Comparison of ENCODE assay signal across 11 mouse cellular contexts in the genomic region with DNA sequence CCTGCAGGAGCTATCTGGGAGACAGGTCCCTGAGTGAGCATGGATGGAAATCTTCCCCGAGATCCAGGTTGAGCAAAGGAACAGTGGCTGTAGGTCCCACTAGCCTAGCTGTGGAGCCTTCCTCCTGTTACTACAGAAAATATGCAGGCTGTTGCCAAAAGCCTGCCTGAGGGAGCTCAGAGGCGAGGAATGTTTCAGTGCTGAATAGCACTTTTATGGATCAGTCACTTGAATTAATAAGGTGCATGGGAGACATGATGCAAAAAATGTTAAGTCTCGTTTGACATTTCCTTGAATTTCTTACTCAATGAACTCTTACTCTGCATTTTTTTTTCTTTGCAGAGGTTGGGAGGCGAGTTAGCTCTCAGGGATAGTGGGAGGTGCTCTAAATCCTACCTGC.
"Had no signal": no experiment of that assay in that cellular context is flagged by ENCODE, and none has a peak within 500 bp of the region (broad histone marks: within the 10 kb centered on the region; RNA-seq: fewer than 3 reads in every experiment).

No protein-coding gene starts in this region.

- H3K4me3 ChIP-seq: left cerebral cortex, adult 2 months; liver, embryonic 12.5 days; midbrain, embryonic 10.5 days; myocyte; neural tube, embryonic 15.5 days had no signal

- H3K4me2 ChIP-seq: liver, embryonic 12.5 days; neural tube, embryonic 15.5 days had no signal

- ATAC-seq: liver, embryonic 12.5 days; lung, postnatal 0 days had no signal

- DNase-seq: kidney, adult 11 months; lung, postnatal 4 days; midbrain, embryonic 14.5 days; thymus, postnatal 4 days had no signal

- H3K9ac ChIP-seq: liver, embryonic 12.5 days; neural tube, embryonic 15.5 days had no signal

- H3K9me3 ChIP-seq: liver, embryonic 12.5 days; midbrain, embryonic 10.5 days; neural tube, embryonic 15.5 days had no signal

- H3K36me3 ChIP-seq: liver, embryonic 12.5 days; midbrain, embryonic 10.5 days; neural tube, embryonic 15.5 days had no signal

- H3K4me1 ChIP-seq: liver, embryonic 12.5 days; midbrain, embryonic 10.5 days; neural tube, embryonic 15.5 days had no signal

- H3K27me3 ChIP-seq: liver, embryonic 12.5 days; neural tube, embryonic 15.5 days had no signal

- H3K27ac ChIP-seq: left cerebral cortex, adult 2 months; liver, embryonic 12.5 days; midbrain, embryonic 10.5 days; neural tube, embryonic 15.5 days; stomach, postnatal 0 days had no signal
